Mouse (Mus musculus) CH12F3 (cell line): ENCODE results near the gene Gm6034.
"Not testable (repeated sequence)": the region's sequence is repeated elsewhere in the genome, so short reads cannot be mapped to it uniquely, and the experiment has no call there.

Experiments
- in situ Hi-C: fragments of 300-500 bp; cut with MboI; formaldehyde crosslinking; loops from 2 replicates; pipeline ENCODE4 v1.14.3; 2020; ENCODE audit warnings: low sequenced_read_pairs

Gm6034 gene

DNA sequence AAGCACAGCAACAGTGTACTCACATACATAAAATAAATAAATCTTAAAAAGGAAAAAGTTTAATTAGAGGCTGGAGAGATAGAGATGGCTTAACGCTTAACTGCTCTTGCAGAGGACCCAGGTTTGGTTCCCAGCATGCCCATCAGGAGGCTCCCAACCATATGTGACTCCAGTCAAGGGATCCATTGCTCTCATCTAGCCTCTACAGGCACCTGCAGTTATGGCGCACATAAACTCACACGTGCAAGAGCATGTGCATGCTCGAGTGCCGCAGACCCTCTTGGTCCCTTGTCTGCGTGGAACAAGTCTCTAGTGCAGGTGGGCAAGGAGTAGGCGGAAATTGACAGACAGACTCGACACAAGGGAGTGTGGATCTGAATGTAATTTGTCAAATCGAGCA, 20.7 kb upstream of the Gm6034 start:
- in situ Hi-C loops = no loop called here

DNA sequence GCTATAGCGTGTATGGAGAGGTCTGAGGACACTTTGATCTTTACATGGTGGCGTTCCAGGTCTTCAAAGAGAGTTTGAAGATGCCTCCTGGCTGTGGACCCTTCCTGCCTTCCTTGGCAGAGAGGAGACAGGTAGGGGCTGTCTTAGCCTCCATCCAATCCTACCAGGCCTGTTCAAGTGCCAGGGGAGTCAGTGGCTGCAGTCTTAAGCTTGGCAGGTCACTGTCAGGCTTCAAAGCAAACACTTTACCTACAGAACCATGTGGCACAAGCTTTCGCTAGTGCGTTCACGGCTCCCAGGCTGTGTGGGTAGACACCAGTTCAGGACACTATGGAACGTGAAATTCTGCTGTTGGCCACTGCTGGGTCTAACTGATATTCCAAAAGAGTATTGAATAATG, 19.8 kb upstream of the Gm6034 start:
- in situ Hi-C loops = no loop called here

DNA sequence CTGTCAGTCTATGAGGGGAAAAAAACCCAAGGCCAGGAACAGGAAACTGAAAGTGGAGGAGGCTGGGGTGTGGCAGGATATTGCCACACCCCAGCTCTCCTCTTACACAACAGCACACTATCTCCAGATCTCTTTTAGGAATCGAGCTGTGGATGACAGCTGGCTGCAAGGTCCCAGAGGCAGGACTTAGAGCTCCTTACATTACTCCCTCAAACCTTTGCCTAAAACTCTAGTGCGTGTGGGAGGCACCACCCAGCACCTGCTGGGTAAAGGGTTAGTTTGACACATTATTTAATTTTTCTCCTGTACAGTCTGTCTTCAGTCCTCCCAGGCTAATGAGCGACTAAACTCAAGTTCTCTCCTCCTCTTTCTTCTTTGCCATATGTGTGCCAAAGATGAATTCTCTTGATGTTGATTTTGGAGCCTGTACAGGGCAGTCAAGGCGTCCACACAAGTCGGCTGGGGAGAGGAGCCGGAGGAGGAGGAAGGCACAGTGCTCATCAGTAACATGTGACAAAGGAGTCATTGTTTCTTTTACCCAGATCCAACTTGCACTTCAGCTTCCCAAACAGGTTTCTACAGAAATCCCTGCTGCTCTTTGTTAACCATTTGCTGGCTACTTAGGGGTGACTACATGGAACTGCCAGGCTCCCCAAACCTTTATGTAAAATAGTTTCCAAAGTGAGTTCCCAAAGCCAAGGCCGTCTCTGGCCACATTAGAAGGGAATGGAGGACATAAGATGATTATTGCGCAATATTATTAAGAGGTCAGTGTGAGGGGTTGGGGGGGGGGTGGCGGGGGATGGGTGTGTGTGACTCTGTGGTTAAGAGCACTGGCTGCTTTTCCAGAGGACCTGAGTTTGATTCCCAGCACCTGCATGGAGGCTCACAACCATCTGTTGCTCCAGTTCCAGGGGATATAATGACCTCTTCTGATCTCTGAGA, 18.8 kb upstream of the Gm6034 start:
- in situ Hi-C loops = no loop called here

DNA sequence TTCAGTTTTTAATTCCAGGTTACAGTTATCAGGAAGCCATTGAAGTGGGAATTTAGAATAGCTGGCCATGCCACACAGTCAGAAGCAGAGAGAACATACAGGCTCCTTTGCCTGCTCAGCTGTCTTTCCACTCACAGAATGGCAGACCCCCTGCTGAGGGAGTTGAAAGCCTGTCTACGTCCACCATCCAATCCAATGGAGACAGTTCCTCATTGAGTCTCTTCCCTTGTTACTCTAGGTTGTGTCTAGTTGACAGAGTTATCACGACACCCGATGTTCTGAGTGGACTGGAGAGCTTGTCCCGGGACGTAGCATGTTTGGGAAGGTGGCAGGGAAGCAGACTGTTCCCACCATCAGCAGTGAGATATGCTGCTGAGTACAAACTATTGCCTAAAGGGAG, 17.6 kb upstream of the Gm6034 start:
- in situ Hi-C loops = no loop called here

DNA sequence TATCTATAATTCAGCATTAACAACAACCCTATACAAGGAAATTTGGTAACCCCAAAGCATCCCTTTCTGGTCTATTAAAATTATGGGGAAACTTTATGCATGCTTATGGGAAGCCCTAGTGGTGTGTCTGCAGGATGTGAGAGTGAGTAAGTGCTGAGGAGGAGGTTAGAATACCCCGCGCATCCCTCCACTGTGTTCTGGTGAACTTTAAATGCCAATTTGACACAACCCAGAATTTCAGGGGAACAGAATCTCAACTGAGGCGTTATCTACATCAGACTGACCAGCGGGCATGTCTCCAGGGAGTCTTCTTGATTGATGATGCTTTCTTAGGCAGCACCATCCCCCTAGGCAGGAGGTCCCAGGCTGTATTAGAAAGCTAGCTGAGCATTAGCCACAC, 16.9 kb upstream of the Gm6034 start:
- in situ Hi-C loops = no loop called here

DNA sequence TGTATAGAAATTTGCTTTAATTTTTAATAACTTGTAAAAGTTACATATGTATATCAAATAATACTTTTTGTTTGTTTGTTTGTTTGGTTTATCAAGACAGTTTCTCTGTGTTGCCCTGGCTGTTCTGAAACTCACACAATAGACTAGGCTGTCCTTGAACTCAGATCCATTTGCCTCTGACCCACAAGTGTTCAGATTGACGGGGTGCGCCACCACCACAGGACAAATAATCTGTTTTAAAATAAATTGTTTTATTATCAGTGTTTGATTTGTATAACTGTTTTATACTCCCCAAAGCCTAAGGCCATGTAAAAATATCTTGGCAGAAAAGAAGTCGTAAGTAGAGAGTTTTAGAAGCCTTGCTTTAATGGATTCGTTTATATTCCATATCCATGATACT, 15.1 kb upstream of the Gm6034 start:
- in situ Hi-C loops = no loop called here

DNA sequence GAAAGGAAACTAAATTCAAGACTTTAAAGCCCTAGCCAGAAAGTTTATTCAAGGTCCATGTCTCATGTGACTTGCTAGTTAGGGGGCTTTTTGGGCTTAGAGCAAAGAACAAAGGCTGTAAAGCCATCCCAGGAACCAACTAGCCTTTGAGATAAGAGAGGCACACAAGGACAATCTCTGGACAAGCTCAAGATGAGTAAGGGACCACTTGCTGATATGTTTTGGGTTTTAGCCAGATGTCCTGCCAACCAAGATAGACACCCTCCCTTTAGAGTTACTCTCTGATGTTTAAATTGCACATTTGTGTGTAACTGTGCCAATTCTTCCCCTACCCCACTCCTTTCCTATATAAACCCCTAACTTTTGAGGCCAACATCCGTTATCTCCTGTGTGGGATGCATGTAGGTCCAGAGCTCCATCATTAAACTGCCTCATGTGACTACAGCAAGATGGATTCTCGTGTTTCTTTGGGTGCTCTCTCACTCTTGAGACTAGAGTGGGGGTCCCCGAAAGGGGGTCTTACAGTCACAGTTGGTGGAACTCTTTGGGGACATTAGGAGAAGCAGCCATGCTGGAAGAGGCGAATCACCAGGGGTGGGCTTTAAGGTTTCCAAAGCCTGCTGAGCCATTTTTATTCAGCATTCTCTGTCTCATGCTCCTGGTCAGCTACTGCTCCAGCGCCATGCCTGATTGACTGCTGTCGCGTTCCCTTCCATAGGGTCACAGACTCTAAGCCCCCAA, 13.7 kb upstream of the Gm6034 start:
- in situ Hi-C loops = no loop called here

DNA sequence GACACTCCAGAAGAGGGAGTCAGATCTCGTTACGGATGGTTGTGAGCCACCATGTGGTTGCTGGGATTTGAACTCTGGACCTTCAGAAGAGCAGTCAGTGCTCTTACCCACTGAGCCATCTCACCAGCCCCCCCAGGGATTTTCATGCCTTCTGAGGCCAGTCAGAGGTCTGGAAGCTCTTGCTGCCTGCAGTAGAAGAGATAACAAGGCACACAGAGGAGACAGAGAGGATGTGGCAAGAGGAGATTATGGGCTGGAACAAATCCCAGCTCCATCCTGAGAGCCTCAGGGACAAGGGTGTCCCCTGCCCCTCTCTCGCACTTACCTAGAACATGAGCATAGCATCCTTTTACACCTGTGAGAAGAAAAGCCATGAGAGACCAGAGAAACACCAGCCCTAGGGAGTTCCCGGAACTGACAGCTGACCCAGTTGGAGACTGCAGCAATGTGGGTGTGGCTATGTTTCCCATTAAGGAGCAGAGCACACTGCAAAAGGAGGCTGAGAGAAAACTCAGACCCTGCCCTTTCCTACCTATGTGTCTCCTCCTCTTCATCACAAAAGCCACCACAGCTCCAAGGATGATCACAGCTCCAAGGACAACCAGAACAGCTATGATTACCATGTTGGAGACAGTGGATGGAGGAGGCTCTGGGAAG, 12.6 kb upstream of the Gm6034 start:
- in situ Hi-C loops = loop anchor here (10.0 kb wide), 1 partner anchor 85 kb away; no protein-coding TSS in a partner anchor

DNA sequence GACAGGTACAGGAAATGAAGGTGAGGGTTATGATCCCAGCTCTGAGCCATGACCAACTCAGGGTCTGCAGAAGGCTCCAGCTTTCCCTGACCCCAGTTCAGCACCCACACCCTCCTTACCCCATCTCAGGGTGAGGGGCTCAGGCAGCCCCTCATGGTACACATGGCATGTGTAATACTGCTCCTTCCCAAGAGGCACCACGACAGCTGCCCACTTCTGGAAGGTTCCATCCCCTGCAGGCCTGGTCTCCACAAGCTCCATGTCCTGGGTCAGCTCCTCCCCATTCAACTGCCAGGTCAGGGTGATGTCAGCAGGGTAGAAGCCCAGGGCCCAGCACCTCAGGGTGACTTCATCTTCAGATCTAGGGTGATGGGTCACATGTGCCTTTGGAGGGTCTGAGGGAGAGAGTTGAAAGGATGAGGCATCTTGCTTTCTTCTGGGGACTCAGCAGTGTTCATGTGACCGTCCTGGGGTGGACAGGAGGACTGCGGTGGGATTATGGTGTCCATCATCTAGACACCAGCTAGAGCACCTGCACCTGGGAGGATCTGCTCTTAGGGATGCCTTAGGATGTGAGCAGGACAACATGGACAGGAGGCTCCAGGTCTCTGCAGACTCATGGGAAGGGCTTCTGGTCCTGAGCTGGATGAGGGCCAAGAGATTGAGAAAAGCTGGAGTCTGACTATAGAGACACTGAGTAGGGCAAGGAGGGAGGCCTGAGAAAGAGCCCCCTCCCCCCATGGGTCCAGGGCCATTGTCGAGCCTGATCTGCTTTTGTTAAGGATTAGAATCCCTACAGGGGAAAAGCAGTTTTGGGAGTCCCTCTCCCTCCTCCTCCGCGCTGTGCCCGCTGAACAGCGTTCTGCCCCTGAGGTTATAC, 11.8 kb upstream of the Gm6034 start:
- in situ Hi-C loops = loop anchor here (10.0 kb wide), 1 partner anchor 84 kb away; no protein-coding TSS in a partner anchor

DNA sequence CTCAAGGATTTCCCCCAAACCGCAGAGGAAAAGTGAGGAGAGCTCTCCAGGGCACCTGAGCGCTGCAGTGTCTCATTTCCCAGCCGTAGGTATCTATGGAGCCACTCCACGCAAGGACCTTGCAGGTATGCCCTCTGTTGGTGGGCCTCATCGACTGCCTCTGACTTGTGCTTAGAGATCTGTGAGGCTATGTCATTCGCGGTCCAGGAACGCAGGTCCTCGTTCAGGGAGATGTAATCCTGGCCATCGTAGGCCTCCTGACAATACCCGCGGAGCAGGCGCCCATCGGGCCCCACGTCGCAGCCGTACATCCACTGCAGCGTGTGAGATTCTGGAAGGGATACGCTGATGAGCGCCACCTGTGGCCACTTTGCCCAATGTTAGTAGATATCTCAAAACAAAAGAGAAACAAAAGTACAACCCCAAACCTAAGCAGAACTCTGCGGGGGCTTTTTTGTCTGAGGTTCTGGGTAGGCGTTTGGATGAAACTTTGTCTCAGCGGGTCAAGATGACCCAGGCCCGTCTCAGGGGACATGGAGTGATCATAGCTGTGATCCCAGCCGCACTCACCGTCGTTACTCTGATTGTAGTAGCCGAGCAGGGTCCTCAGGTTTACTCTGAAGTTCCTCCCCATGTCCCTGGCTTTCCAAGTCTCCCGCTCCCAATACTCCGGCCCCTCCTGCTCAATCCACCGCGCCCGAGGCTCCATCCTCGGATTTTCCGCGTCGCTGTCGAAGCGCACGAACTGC, 11.0 kb upstream of the Gm6034 start:
- in situ Hi-C loops = loop anchor here (10.0 kb wide), 1 partner anchor 83 kb away; no protein-coding TSS in a partner anchor

DNA sequence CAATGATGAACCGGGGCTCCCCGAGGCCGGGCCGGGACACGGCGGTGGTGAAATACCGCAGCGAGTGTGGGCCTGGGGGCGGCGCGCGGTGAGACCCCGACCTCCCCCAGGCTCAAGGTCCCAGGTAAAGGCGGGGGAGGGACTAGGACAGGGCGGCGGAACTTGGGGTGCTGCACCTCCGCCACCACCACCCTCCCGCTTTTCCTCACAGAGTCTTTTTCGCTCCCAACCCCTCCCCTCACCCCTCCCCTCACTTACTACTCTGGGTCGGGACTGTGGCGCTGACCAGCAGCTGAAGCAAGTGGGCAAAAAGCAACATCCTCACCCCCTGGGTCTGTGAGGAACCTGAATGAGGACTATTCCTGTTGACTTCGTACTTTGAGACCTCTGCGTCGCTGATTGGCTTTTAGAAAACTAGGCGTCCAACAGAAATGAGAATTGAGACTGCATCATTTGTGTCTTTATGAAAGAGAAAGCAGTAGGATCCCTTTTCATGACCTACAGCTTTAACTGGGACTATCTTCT, 10.3 kb upstream of the Gm6034 start, which contains the start of gene H2-T23:
H2-T23 (minus strand) TSS at position 505 of the 525 bp plus-strand sequence.
- in situ Hi-C loops = loop anchor here (10.0 kb wide), 1 partner anchor 82 kb away; no protein-coding TSS in a partner anchor

DNA sequence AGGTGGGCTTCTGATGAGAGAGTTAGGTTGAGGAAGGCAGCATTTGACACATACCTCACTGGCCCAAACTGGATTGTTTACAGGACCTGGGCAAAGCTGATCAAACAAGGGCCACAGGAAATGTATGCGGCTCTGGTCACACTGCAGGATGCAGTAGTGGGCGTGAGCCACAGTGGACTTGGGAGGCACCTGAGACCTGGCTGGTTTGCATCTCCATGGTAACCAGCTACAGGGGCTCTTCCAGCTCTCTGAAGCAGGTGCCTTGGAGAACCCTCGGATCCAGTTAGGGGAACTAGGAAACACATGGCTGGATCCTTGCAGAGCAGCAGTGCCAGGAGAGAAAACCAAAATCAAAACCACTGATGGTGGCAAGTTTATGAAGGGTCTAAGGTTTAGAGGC, 8.2 kb upstream of the Gm6034 start:
- in situ Hi-C loops = loop anchor here (10.0 kb wide), 1 partner anchor 80 kb away; no protein-coding TSS in a partner anchor

DNA sequence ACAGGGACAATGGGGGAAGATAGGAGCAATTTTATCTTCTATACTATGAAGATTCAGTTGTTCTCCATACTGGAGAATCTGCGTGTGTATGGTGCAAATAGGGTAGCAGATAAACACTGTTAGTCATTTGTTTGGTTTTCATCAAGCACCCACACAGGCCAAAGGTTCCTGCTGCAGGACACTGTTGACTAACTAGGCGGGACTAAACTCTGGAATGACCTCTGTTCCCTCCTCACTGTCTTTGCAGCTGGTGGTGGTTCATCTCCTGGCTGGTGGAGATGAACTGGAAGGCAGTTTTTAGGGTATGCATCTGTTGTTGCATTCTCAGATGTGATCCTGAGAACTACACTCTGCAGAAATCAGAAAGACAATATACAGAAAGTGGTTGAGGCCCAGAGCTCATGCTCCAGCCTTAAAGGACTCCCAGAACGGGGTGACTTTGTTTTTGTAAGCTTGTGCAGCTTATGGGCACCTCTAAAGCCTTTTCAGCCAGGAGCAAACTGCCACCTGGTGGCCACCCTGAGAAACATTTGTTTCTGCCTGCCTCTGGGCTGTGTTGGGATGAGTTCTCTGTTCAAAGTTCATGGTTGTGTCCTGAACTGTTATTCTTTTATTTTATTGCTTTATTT, 7.6 kb upstream of the Gm6034 start:
- in situ Hi-C loops = loop anchor here (10.0 kb wide), 1 partner anchor 80 kb away; no protein-coding TSS in a partner anchor

DNA sequence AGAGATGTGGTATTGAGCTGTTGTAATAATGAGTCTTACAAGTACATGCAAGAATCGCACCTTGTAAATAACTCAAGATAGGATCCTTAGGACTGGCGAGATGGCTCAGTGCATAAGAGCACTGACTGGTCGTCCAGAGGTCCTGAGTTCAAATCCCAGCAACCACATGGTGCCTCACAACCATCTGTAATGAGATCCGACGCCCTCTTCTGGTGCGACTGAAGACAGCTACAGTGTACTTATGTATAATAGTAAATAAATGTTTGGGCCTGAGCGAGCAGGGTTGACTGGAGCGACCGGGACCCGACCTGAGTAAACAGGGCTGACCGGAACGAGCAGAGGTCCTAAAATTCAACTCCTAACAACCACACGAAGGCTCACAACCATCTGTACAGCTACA, 6.6 kb upstream of the Gm6034 start:
- in situ Hi-C loops = loop anchor here (10.0 kb wide), 1 partner anchor 79 kb away; no protein-coding TSS in a partner anchor

DNA sequence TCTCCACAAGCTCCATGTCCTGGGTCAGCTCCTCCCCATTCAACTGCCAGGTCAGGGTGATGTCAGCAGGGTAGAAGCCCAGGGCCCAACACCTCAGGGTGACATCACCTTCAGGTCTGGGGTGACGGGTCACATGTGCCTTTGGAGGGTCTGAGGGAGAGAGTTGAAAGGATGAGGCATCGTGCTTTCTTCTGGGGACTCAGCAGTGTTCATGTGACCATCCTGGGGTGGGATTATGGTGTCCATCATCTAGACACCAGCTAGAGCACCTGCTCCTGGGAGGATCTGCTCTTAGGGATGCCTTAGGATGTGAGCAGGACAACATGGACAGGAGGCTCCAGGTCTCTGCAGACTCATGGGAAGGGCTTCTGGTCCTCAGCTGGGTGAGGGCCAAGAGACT, 2.2 kb upstream of the Gm6034 start:
- in situ Hi-C loops = not testable (repeated sequence)

DNA sequence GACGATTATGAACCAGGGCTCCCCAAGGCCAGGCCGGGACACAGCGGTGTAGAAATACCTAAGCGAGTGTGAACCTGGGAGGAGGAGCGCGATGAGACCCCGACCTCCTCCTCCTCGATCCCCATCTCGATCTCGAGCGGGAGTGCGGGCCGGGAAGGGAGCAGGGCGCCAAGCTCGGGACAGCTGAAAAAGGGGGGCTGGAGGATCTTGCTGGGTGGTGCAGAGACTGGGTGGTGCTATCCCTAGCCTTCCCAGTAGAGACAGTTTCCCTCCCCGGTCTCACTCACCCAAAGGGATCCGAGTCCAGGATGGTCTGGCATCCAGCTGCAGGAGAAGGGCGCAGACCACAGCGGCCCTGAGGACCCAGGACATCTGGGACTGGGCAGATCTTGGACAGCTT, 706 bp upstream of the Gm6034 start:
- in situ Hi-C loops = not testable (repeated sequence)

DNA sequence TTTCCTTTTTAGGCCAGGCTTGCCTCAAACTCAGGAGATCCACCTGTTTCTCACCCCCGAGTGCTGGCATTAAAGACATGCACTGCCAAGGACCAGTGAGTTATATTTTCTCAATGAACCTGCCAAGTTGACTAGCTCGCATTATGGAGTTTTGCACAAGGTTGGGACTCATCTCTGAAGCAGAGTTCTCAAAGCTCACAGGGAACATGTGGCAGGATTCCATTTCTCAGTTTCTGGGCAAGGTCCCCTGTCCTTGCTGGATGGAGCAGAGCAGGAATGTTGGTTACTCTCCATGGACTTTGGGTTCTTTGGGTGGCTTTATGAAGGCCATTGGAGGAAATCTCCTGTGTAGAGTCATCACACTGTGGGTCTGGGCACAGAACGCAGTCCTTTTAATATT, 525 bp downstream of the Gm6034 start:
- in situ Hi-C loops = no loop called here

DNA sequence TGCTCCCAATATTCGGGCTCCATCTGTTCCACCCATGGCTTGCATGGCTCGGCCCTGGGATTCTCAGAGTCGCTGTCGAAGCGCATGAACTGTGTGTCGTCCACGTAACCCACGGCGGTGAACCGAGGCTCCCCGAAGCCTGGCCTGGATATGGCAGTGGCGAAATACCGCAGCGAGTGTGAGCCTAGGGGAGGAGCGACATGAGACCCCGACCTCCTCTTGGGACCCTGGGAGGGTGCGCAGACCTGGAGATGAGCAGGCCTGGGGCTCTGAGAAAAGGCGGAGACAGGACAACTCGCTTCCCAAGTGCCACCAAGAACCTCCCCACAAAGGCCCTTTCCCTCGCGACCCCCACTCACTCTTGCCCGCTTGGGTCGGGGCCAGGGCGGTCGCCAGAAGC, 15.2 kb downstream of the Gm6034 start:
- in situ Hi-C loops = not testable (repeated sequence)

DNA sequence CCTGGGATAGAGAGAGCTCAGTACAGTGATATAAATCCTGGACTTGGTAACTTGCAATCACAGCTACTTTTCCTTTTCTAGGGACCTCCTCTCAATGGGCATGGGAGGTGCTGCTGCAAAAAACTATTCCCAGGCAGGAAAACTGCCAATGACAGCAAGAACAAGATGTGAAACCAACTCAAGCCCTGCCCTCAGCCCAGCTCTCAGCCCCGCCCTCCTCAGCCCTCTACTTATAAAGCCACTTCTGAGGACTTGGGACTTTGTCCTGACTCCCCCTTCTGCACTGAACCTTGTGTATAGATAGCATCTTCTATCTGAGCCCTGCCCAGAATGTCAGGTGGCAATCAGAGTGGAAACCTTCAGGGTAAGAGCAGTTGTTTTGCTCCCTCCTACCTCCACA, 15.6 kb downstream of the Gm6034 start, which contains the start of gene Gm11127:
Gm11127 (minus strand) TSS at position 10 of the 400 bp plus-strand sequence.
- in situ Hi-C loops = not testable (repeated sequence)
